Mouse (Mus musculus): Measurements from ENCODE around the gene Isca2. TPM values are rescaled to one million over a fixed set of nuclear protein-coding genes. Genes with fewer than 3 reads are reported as not detected.

Isca2 gene
- polyA plus RNA-seq, 1 experiment: 83.7 TPM

GRCm38 (mm10) chr12:84806010-84806409 lies 33.0 kb downstream of the Isca2 start:
- no peak overlapping the region for H3K27ac ChIP-seq (ENCODE audit: control insufficient read depth, insufficient read depth, low read depth, low read length)
- H3K27me3 ChIP-seq (ENCODE audit: control insufficient read depth, insufficient read depth, low read length): no peaks in the 10 kb centered on the region
- H3K4me1 ChIP-seq (ENCODE audit: control insufficient read depth, insufficient read depth, low read length): no peaks in the 10 kb centered on the region
- no peak for TF ChIP-seq POLR2A (IDR thresholded peaks at IDR 0.05; ENCODE audit: control insufficient read depth, low read depth, low read length)
- TF ChIP-seq CTCF (IDR thresholded peaks at IDR 0.05; ENCODE audit: control insufficient read depth, insufficient read depth, insufficient replicate concordance, low read depth, low read length): no peak
- no peak overlapping the region for H3K4me3 ChIP-seq (ENCODE audit: control insufficient read depth, low read depth, low read length)
- no peaks in the 10 kb centered on the region for H3K36me3 ChIP-seq (ENCODE audit: control insufficient read depth, insufficient read depth, low read length)

GRCm38 (mm10) chr12:84806726-84807125 lies 33.7 kb downstream of the Isca2 start:
- H3K36me3 ChIP-seq (ENCODE audit: control insufficient read depth, insufficient read depth, low read length): no peaks in the 10 kb centered on the region
- no peak overlapping the region for H3K4me3 ChIP-seq (ENCODE audit: control insufficient read depth, low read depth, low read length)
- TF ChIP-seq POLR2A (IDR thresholded peaks at IDR 0.05; ENCODE audit: control insufficient read depth, low read depth, low read length): no peak
- no peaks in the 10 kb centered on the region for H3K27me3 ChIP-seq (ENCODE audit: control insufficient read depth, insufficient read depth, low read length)
- H3K4me1 ChIP-seq (ENCODE audit: control insufficient read depth, insufficient read depth, low read length): no peaks in the 10 kb centered on the region
- no peak overlapping the region for H3K27ac ChIP-seq (ENCODE audit: control insufficient read depth, insufficient read depth, low read depth, low read length)

- Histone ChIP-seq H3K27ac (ENCODE audit: control insufficient read depth, insufficient read depth, low read depth, low read length) (no peak overlapping the region), H3K4me3 (ENCODE audit: control insufficient read depth, low read depth, low read length) (no peak overlapping the region), H3K27me3 (ENCODE audit: control insufficient read depth, insufficient read depth, low read length) (no peaks in the 10 kb centered on the region), H3K4me1 (ENCODE audit: control insufficient read depth, insufficient read depth, low read length) (no peaks in the 10 kb centered on the region), H3K36me3 (ENCODE audit: control insufficient read depth, insufficient read depth, low read length) (no peaks in the 10 kb centered on the region)
- TF ChIP-seq CTCF (IDR thresholded peaks at IDR 0.05; ENCODE audit: control insufficient read depth, insufficient read depth, insufficient replicate concordance, low read depth, low read length) (no peak), POLR2A (IDR thresholded peaks at IDR 0.05; ENCODE audit: control insufficient read depth, low read depth, low read length) (no peak)
Measured at GRCm38 (mm10) chr12:84807351-84807750, 34.3 kb downstream of the Isca2 start.

- no peak for TF ChIP-seq POLR2A (IDR thresholded peaks at IDR 0.05; ENCODE audit: control insufficient read depth, low read depth, low read length)
- no peak for TF ChIP-seq CTCF (IDR thresholded peaks at IDR 0.05; ENCODE audit: control insufficient read depth, insufficient read depth, insufficient replicate concordance, low read depth, low read length)
- H3K27me3 ChIP-seq (ENCODE audit: control insufficient read depth, insufficient read depth, low read length): no peaks in the 10 kb centered on the region
- H3K36me3 ChIP-seq (ENCODE audit: control insufficient read depth, insufficient read depth, low read length): no peaks in the 10 kb centered on the region
- no peaks in the 10 kb centered on the region for H3K4me1 ChIP-seq (ENCODE audit: control insufficient read depth, insufficient read depth, low read length)
- no peak overlapping the region for H3K4me3 ChIP-seq (ENCODE audit: control insufficient read depth, low read depth, low read length)
- H3K27ac ChIP-seq (ENCODE audit: control insufficient read depth, insufficient read depth, low read depth, low read length): no peak overlapping the region
Measured at GRCm38 (mm10) chr12:84809033-84809432, 36.0 kb downstream of the Isca2 start.

GRCm38 (mm10) chr12:84810810-84811209 lies 37.8 kb downstream of the Isca2 start:
- no peak for TF ChIP-seq POLR2A (IDR thresholded peaks at IDR 0.05; ENCODE audit: control insufficient read depth, low read depth, low read length)
- TF ChIP-seq CTCF (IDR thresholded peaks at IDR 0.05; ENCODE audit: control insufficient read depth, insufficient read depth, insufficient replicate concordance, low read depth, low read length): no peak

GRCm38 (mm10) chr12:84811510-84811909 lies 38.5 kb downstream of the Isca2 start:
- Histone ChIP-seq H3K4me3 (ENCODE audit: control insufficient read depth, low read depth, low read length) (no peak overlapping the region), H3K27ac (ENCODE audit: control insufficient read depth, insufficient read depth, low read depth, low read length) (no peak overlapping the region), H3K27me3 (ENCODE audit: control insufficient read depth, insufficient read depth, low read length) (no peaks in the 10 kb centered on the region), H3K4me1 (ENCODE audit: control insufficient read depth, insufficient read depth, low read length) (no peaks in the 10 kb centered on the region), H3K36me3 (ENCODE audit: control insufficient read depth, insufficient read depth, low read length) (no peaks in the 10 kb centered on the region)
- no peak for TF ChIP-seq POLR2A (IDR thresholded peaks at IDR 0.05; ENCODE audit: control insufficient read depth, low read depth, low read length)
- no peak for TF ChIP-seq CTCF (IDR thresholded peaks at IDR 0.05; ENCODE audit: control insufficient read depth, insufficient read depth, insufficient replicate concordance, low read depth, low read length)

More at GRCm38 (mm10) chr12:84810810-84811209, 37.8 kb downstream of the Isca2 start:
- Histone ChIP-seq H3K36me3 (ENCODE audit: control insufficient read depth, insufficient read depth, low read length) (no peaks in the 10 kb centered on the region), H3K27me3 (ENCODE audit: control insufficient read depth, insufficient read depth, low read length) (no peaks in the 10 kb centered on the region), H3K27ac (ENCODE audit: control insufficient read depth, insufficient read depth, low read depth, low read length) (no peak overlapping the region), H3K4me3 (ENCODE audit: control insufficient read depth, low read depth, low read length) (no peak overlapping the region), H3K4me1 (ENCODE audit: control insufficient read depth, insufficient read depth, low read length) (no peaks in the 10 kb centered on the region)

GRCm38 (mm10) chr12:84812004-84812403 lies 39.0 kb downstream of the Isca2 start:
- Histone ChIP-seq H3K27me3 (ENCODE audit: control insufficient read depth, insufficient read depth, low read length) (no peaks in the 10 kb centered on the region), H3K4me3 (ENCODE audit: control insufficient read depth, low read depth, low read length) (no peak overlapping the region), H3K27ac (ENCODE audit: control insufficient read depth, insufficient read depth, low read depth, low read length) (no peak overlapping the region), H3K4me1 (ENCODE audit: control insufficient read depth, insufficient read depth, low read length) (no peaks in the 10 kb centered on the region), H3K36me3 (ENCODE audit: control insufficient read depth, insufficient read depth, low read length) (no peaks in the 10 kb centered on the region)
- TF ChIP-seq POLR2A (IDR thresholded peaks at IDR 0.05; ENCODE audit: control insufficient read depth, low read depth, low read length): no peak
- peak; percentile 8; the same call in 1 of the 2 replicates for TF ChIP-seq CTCF (IDR thresholded peaks at IDR 0.05; ENCODE audit: control insufficient read depth, insufficient read depth, insufficient replicate concordance, low read depth, low read length)

- Histone ChIP-seq H3K27ac (ENCODE audit: control insufficient read depth, insufficient read depth, low read depth, low read length) (no peak overlapping the region), H3K4me1 (ENCODE audit: control insufficient read depth, insufficient read depth, low read length) (no peaks in the 10 kb centered on the region), H3K4me3 (ENCODE audit: control insufficient read depth, low read depth, low read length) (no peak overlapping the region), H3K36me3 (ENCODE audit: control insufficient read depth, insufficient read depth, low read length) (no peaks in the 10 kb centered on the region), H3K27me3 (ENCODE audit: control insufficient read depth, insufficient read depth, low read length) (no peaks in the 10 kb centered on the region)
- no peak for TF ChIP-seq POLR2A (IDR thresholded peaks at IDR 0.05; ENCODE audit: control insufficient read depth, low read depth, low read length)
- TF ChIP-seq CTCF (IDR thresholded peaks at IDR 0.05; ENCODE audit: control insufficient read depth, insufficient read depth, insufficient replicate concordance, low read depth, low read length): no peak; the same call in 1 of the 2 replicates
Measured at GRCm38 (mm10) chr12:84813773-84814172, 40.7 kb downstream of the Isca2 start.

All from testis, adult 2 months (tissue).